Mouse (Mus musculus): ENCODE measurements around the gene Fat4. TPM values are rescaled to one million over a fixed set of nuclear protein-coding genes. Genes with fewer than 3 reads are reported as not detected.

The Fat4 gene
- polyA plus RNA-seq, 1 experiment = 0.83 TPM

GRCm38 (mm10) chr3:39000011-39000410 lies 113.3 kb downstream of the Fat4 start:
- TF ChIP-seq POLR2A (IDR thresholded peaks at IDR 0.05; ENCODE audit: low read depth, low read length) = no peak
- no peak for TF ChIP-seq CTCF (IDR thresholded peaks at IDR 0.05; ENCODE audit: extremely low read depth, insufficient read depth, insufficient read length, insufficient replicate concordance)
- no peaks in the 10 kb centered on the region for H3K27me3 ChIP-seq (ENCODE audit: control insufficient read depth, insufficient read depth, low read length)
- DNase-seq (ENCODE audit: low read depth in 1 of 2, low spot score in 2 of 2) = no peak
- H3K4me3 ChIP-seq (ENCODE audit: extremely low read depth, insufficient read depth, insufficient read length) = no peak overlapping the region
- no peaks in the 10 kb centered on the region for H3K36me3 ChIP-seq (ENCODE audit: control insufficient read depth, insufficient read depth, low read length)
- WGBS = 73% methylated on average over 3 of the region's 3 CpGs
- no peaks in the 10 kb centered on the region for H3K4me1 ChIP-seq (ENCODE audit: control insufficient read depth, insufficient read depth, insufficient read length)
- H3K27ac ChIP-seq (ENCODE audit: insufficient read depth, low read length) = no peak overlapping the region

GRCm38 (mm10) chr3:39010544-39010943 lies 123.8 kb downstream of the Fat4 start:
- H3K27ac ChIP-seq (ENCODE audit: insufficient read depth, low read length) = no peak overlapping the region
- H3K4me1 ChIP-seq (ENCODE audit: control insufficient read depth, insufficient read depth, insufficient read length) = no peaks in the 10 kb centered on the region
- 83% methylated on average over 7 of the region's 7 CpGs for WGBS
- H3K4me3 ChIP-seq (ENCODE audit: extremely low read depth, insufficient read depth, insufficient read length) = no peak overlapping the region
- DNase-seq (ENCODE audit: low read depth in 1 of 2, low spot score in 2 of 2) = no peak
- TF ChIP-seq POLR2A (IDR thresholded peaks at IDR 0.05; ENCODE audit: low read depth, low read length) = no peak
- no peak for TF ChIP-seq CTCF (IDR thresholded peaks at IDR 0.05; ENCODE audit: extremely low read depth, insufficient read depth, insufficient read length, insufficient replicate concordance)
- no peaks in the 10 kb centered on the region for H3K27me3 ChIP-seq (ENCODE audit: control insufficient read depth, insufficient read depth, low read length)
- no peaks in the 10 kb centered on the region for H3K36me3 ChIP-seq (ENCODE audit: control insufficient read depth, insufficient read depth, low read length)

GRCm38 (mm10) chr3:39017633-39018032 lies 130.9 kb downstream of the Fat4 start:
- Histone ChIP-seq H3K4me3 (ENCODE audit: extremely low read depth, insufficient read depth, insufficient read length) (no peak overlapping the region), H3K4me1 (ENCODE audit: control insufficient read depth, insufficient read depth, insufficient read length) (no peaks in the 10 kb centered on the region), H3K36me3 (ENCODE audit: control insufficient read depth, insufficient read depth, low read length) (no peaks in the 10 kb centered on the region), H3K27ac (ENCODE audit: insufficient read depth, low read length) (no peak overlapping the region), H3K27me3 (ENCODE audit: control insufficient read depth, insufficient read depth, low read length) (no peaks in the 10 kb centered on the region)
- DNase-seq (ENCODE audit: low read depth in 1 of 2, low spot score in 2 of 2) = no peak
- WGBS = 37% methylated on average over 1 of the region's 1 CpGs
- TF ChIP-seq CTCF (IDR thresholded peaks at IDR 0.05; ENCODE audit: extremely low read depth, insufficient read depth, insufficient read length, insufficient replicate concordance) = no peak
- TF ChIP-seq POLR2A (IDR thresholded peaks at IDR 0.05; ENCODE audit: low read depth, low read length) = no peak

- Histone ChIP-seq H3K27me3 (ENCODE audit: control insufficient read depth, insufficient read depth, low read length) (no peaks in the 10 kb centered on the region), H3K27ac (ENCODE audit: insufficient read depth, low read length) (no peak overlapping the region), H3K4me3 (ENCODE audit: extremely low read depth, insufficient read depth, insufficient read length) (no peak overlapping the region), H3K36me3 (ENCODE audit: control insufficient read depth, insufficient read depth, low read length) (no peaks in the 10 kb centered on the region), H3K4me1 (ENCODE audit: control insufficient read depth, insufficient read depth, insufficient read length) (no peaks in the 10 kb centered on the region)
- no peak for DNase-seq (ENCODE audit: low read depth in 1 of 2, low spot score in 2 of 2)
- TF ChIP-seq CTCF (IDR thresholded peaks at IDR 0.05; ENCODE audit: extremely low read depth, insufficient read depth, insufficient read length, insufficient replicate concordance) = no peak
- no peak for TF ChIP-seq POLR2A (IDR thresholded peaks at IDR 0.05; ENCODE audit: low read depth, low read length)
- 60% methylated on average over 2 of the region's 2 CpGs for WGBS
These were observed 149.4 kb downstream of the Fat4 start for GRCm38 (mm10) chr3:39036113-39036512.

- H3K27me3 ChIP-seq (ENCODE audit: control insufficient read depth, insufficient read depth, low read length) = no peaks in the 10 kb centered on the region
- no peak overlapping the region for H3K4me3 ChIP-seq (ENCODE audit: extremely low read depth, insufficient read depth, insufficient read length)
- TF ChIP-seq POLR2A (IDR thresholded peaks at IDR 0.05; ENCODE audit: low read depth, low read length) (no peak), CTCF (IDR thresholded peaks at IDR 0.05; ENCODE audit: extremely low read depth, insufficient read depth, insufficient read length, insufficient replicate concordance) (no peak)
- no peaks in the 10 kb centered on the region for H3K36me3 ChIP-seq (ENCODE audit: control insufficient read depth, insufficient read depth, low read length)
- H3K27ac ChIP-seq (ENCODE audit: insufficient read depth, low read length) = no peak overlapping the region
- DNase-seq (ENCODE audit: low read depth in 1 of 2, low spot score in 2 of 2) = no peak
- WGBS = 66% methylated on average over 4 of the region's 4 CpGs
- H3K4me1 ChIP-seq (ENCODE audit: control insufficient read depth, insufficient read depth, insufficient read length) = no peaks in the 10 kb centered on the region
These were observed 159.7 kb downstream of the Fat4 start for GRCm38 (mm10) chr3:39046425-39046824.

- TF ChIP-seq CTCF (IDR thresholded peaks at IDR 0.05; ENCODE audit: extremely low read depth, insufficient read depth, insufficient read length, insufficient replicate concordance) (no peak), POLR2A (IDR thresholded peaks at IDR 0.05; ENCODE audit: low read depth, low read length) (no peak)
- no peaks in the 10 kb centered on the region for H3K36me3 ChIP-seq (ENCODE audit: control insufficient read depth, insufficient read depth, low read length)
- no peaks in the 10 kb centered on the region for H3K4me1 ChIP-seq (ENCODE audit: control insufficient read depth, insufficient read depth, insufficient read length)
- DNase-seq (ENCODE audit: low read depth in 1 of 2, low spot score in 2 of 2) = no peak
- no peak overlapping the region for H3K27ac ChIP-seq (ENCODE audit: insufficient read depth, low read length)
- no peak overlapping the region for H3K4me3 ChIP-seq (ENCODE audit: extremely low read depth, insufficient read depth, insufficient read length)
- no peaks in the 10 kb centered on the region for H3K27me3 ChIP-seq (ENCODE audit: control insufficient read depth, insufficient read depth, low read length)
- WGBS = 89% methylated on average over 10 of the region's 10 CpGs
These were observed 161.0 kb downstream of the Fat4 start for GRCm38 (mm10) chr3:39047621-39048303.

GRCm38 (mm10) chr3:39048304-39048667 lies 161.5 kb downstream of the Fat4 start:
- Histone ChIP-seq H3K4me3 (ENCODE audit: extremely low read depth, insufficient read depth, insufficient read length) (no peak overlapping the region), H3K27ac (ENCODE audit: insufficient read depth, low read length) (no peak overlapping the region), H3K4me1 (ENCODE audit: control insufficient read depth, insufficient read depth, insufficient read length) (no peaks in the 10 kb centered on the region), H3K27me3 (ENCODE audit: control insufficient read depth, insufficient read depth, low read length) (no peaks in the 10 kb centered on the region), H3K36me3 (ENCODE audit: control insufficient read depth, insufficient read depth, low read length) (no peaks in the 10 kb centered on the region)
- TF ChIP-seq CTCF (IDR thresholded peaks at IDR 0.05; ENCODE audit: extremely low read depth, insufficient read depth, insufficient read length, insufficient replicate concordance) (no peak), POLR2A (IDR thresholded peaks at IDR 0.05; ENCODE audit: low read depth, low read length) (no peak)
- DNase-seq (ENCODE audit: low read depth in 1 of 2, low spot score in 2 of 2) = no peak
- 82% methylated on average over 5 of the region's 5 CpGs for WGBS
